Mouse (Mus musculus) gastrocnemius, postnatal 4 days (tissue): ENCODE measurements around the gene Tpr. TPM values are rescaled to one million over a fixed set of nuclear protein-coding genes. Genes with fewer than 3 reads are reported as not detected.

ENCODE experiments used
- DNase-seq, 2 experiments: peaks; one replicate each; pipeline ENCODE4 v3.0.0; 2021 to 2022; ENCODE audit warnings: low spot score in 2 of 2, mixed read lengths in 2 of 2
- long read RNA-seq, 2 experiments: library from polyadenylated mRNA; stranded (forward); transcript quantifications; one replicate each; pipeline ENCODE4 v2.0.0; 2021
- total RNA-seq, 2 experiments: library from RNA; stranded (reverse); gene quantifications; 2 replicates each; pipeline ENCODE4 v1.2.3; 2021

Gene Tpr
- 100 to 1,000 TPM; 124 to 130 TPM for total RNA-seq
- long read RNA-seq, experiment 1, full-length matches to known transcripts: 8 of 37 reads
- long read RNA-seq, experiment 1, partial matches to known transcripts: 15 of 37 reads
- long read RNA-seq, experiment 1, other reads (novel, unspliced or antisense): 14 of 37 reads
- long read RNA-seq, experiment 2, full-length matches to known transcripts: 25 of 48 reads
- long read RNA-seq, experiment 2, partial matches to known transcripts: 15 of 48 reads
- long read RNA-seq, experiment 2, other reads (novel, unspliced or antisense): 8 of 48 reads

- peak; percentile 98 for DNase-seq
Measured at GRCm38 (mm10) chr1:150392638-150393487, at the start of gene Tpr, which contains the start of gene Odr4. TSS of gene Tpr (plus strand) at chr1:150392838. TSS of gene Odr4 (minus strand) at chr1:150393080.

DNA sequence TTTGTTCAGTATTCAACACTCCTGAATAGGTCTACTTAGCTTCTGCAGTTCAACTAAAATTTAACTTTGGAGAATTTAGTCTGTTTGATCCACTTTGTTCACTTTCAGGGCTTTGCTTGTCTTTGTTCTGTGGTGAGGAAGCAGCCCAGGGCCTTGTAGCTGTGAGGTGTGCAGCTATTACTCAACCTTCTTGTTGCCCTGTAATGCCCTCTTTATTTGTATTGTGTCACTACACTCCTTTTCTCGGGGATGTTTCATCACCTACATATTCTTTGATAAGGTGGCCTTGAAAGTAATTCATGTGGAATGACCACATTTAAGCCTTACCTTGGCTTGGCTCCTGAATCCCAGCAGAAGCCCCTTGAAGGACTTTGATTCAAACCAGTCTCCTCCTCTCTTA is 31.8 kb upstream of the Tpr start:
- DNase-seq: no peak

GRCm38 (mm10) chr1:150372895-150373294 is 19.7 kb upstream of the Tpr start:
- no peak for DNase-seq

DNA sequence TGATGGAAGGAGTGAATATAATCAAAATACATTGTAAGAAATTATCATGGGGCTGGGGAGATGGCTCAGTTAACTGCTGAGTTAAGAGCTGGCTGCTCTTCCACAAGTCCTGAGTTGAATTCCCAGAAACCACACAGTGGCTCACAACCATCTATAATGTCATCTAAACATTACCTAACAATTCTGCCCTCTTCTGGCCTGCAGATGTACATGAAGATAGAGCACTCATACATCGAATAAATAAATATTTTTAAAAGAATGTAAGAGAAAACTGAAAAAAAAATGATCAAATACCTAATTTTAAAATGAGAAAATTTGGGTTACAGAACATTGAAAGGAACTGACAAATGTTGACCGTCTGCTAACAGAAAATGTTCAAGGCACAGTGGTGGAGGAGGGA is 18.4 kb upstream of the Tpr start:
- no peak for DNase-seq

DNA sequence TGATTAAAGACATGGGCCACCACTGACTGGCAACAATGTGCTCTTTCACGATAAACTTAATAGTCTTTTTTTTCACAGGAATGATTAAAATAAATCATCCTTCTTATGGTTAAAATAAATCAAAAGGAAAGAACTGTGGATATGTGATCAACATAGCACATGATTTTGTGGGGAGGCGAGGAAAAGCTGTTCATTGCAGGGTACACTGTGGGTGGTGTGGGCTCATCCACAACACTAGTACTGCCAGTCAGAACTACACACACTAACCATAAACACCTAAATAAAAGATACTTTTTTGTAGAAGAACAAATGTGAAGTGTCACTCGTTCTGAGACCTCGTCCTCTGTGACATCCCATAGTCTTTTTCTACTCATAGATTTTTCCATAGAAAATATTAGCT is 8.5 kb upstream of the Tpr start:
- DNase-seq: no peak

DNA sequence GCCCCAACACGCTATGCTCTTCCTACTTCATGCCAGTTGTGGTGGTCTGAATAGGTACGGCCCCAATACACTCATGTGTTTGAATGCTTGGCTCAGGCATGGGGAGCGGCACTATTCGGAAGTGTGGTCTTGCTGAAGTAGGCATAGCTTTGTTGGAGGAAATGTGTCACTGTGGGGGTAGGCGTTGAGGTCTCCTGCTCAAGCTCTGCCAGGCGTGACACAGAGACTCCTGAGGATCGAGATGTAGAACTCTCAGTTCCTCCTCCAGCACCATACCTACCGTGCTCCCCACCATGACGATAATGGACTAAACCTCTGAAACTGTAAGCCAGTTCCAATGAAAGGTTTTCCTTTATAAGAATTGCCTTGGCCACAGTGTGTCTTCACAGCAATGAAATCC is 5.1 kb upstream of the Tpr start:
- DNase-seq: no peak

- no peak for DNase-seq
Measured at GRCm38 (mm10) chr1:150389390-150390129, 3.1 kb upstream of the Tpr start.

GRCm38 (mm10) chr1:150391931-150392637 is 554 bp upstream of the Tpr start:
- DNase-seq: no peak

- DNase-seq: peak in 1 of 2 experiments; percentile 27
Measured at GRCm38 (mm10) chr1:150393488-150393852, 832 bp downstream of the Tpr start.

DNA sequence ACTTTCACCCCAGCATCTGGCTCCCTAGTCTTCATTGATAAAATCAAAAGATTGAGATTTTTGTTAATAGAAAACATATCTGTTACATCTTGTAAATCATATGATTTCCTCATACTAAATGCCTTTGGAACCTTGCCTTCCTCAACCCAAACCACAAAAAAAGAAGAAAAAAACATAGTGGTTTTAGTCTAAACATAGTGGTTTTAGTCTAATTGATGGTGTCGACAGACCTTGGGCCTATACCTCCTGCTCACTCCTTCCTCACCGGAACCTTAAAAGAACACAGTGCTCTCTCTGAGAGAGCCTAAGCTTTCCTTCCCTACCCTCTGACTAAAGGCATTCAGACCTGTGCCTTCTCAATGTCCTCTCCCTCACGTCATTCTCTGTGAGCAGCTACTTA is 3.4 kb downstream of the Tpr start:
- no peak for DNase-seq

DNA sequence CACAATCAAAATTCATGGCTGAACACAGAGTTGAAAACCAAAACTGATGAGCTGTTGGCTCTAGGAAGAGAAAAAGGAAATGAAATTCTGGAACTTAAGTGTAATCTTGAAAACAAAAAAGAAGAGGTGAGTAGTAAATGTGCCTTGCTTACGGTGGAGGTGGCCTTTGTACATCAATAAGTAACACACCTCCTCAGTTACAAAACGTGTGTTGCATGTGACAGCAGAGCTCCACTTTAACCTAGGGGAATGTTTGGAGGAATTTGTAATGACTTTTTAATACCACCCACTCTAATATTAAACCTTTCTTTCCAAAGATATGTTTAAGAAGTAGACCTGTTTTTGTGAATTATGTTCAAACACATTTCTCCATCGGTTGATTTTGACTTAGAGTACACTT is 11.3 kb downstream of the Tpr start:
- DNase-seq: no peak

DNA sequence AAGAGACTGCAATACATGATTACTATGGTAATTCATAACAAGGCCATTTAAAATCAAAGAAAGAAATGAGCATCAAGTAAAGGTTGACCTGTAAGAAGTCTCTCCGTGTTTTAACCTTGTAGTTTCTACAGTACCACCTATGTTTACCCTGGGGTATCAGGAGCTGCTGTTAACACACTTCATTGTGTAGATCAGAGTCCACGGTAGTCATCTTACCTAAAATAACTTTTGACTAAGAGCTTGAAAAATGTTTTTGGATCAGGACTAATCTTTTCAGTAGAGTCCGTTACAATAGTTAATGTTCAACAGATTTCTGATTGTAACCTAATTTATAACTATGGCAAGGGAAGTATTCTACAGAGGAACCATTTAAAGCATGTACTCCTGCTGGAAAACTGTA is 11.9 kb downstream of the Tpr start:
- DNase-seq: no peak

DNA sequence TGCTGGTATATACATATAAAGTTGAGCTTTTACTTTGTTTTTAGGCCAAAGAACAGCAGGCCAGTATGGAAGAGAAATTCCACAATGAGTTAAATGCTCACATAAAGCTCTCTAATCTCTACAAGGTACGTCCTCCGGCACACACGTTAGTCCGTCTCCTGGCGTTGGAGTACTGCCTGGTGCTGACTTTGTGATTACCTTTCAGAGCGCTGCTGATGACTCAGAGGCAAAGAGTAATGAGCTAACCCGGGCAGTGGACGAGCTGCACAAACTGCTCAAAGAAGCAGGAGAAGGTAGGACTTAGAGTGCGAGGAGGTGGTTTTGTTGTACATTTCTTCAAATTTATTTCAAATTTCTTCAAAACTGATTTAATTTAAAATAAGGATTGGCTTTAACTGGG is 14.6 kb downstream of the Tpr start:
- DNase-seq: no peak

- no peak for DNase-seq
Measured at GRCm38 (mm10) chr1:150409996-150410395, 17.4 kb downstream of the Tpr start.

DNA sequence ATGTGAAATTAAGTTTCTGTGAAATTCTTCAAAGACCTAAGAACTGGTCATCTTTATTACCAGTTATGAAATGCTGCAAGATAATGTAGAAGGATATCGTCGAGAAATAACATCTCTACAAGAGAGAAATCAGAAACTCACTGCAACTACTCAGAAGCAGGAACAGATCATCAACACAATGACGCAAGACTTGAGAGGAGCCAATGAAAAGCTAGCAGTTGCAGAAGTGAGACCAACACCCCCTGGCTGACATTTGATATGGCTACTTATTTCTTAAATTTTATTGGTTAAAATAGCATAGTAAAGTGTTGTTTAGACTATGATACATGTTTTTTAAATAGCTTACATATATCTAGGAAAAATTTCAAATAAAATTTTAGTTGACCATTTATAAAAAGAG is 23.4 kb downstream of the Tpr start:
- no peak for DNase-seq

GRCm38 (mm10) chr1:150418426-150418825 is 25.8 kb downstream of the Tpr start:
- DNase-seq: no peak

GRCm38 (mm10) chr1:150425665-150426064 is 33.0 kb downstream of the Tpr start:
- no peak for DNase-seq

- DNase-seq: no peak
Measured at GRCm38 (mm10) chr1:150426216-150426615, 33.6 kb downstream of the Tpr start.

DNA sequence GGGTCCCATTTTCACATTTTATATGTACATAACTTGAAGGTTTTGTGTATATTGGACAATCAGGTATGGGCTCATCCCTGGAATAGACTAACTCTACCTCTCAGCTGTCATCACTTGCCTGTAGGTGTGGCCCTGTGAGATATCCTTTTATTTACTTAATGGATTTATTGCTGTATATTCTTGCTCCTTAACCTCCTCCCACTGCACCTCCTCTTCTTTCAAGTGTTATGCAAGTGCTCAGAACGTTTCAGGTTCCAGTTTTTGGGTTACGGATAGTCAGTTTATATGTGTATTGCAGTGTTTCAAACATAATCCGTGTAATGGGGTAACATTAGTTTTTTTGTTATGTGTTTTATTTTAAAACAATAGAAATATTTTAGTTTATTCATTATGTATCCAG is 46.0 kb downstream of the Tpr start:
- DNase-seq: no peak

GRCm38 (mm10) chr1:150441731-150442130 is 49.1 kb downstream of the Tpr start:
- no peak for DNase-seq

- DNase-seq: no peak
Measured at GRCm38 (mm10) chr1:150458977-150459376, 66.3 kb downstream of the Tpr start.
